Mouse (Mus musculus) left cerebral cortex, postnatal 14 days (tissue): ENCODE measurements at regions not wholly inside any gene's neighbourhood (a gene's known extent, or its start where the extent isn't known, plus 50 kb on each side); places are given as distances from the start of the nearest gene placed in this dataset.

ENCODE experiments used
- DNase-seq, 2 experiments: peaks; one replicate each; pipeline ENCODE4 v3.0.0; 2021 to 2022; ENCODE audit warnings: low spot score in 2 of 2, mixed read lengths in 1 of 2
- intact Hi-C: fragments of 180-260 bp; cut with DNase I; formaldehyde crosslinking; loops from one replicate; pipeline ENCODE4 v1.15.1; 2025

DNA sequence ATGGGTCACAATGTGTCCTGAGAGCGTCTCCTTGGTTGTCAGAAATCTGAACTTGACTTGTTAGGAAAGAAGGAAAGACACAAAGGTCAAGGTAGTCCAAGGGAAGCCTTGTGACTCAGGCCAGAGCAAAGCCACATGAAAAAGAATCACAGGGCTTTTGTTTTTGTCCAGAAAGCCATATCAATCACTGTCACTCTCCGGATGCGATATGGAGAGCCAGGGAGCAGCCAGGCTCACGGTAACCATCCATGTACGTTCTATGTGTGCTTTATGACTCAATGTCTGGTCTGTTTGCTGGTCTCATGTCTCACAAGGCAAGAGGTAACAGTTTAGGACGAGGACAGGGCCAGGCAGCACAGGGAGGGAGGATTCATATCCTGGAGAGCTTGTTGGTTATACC, 157.3 kb upstream of the Map3k1 start:
- DNase-seq, result no peak
- intact Hi-C loops, result no loop called here

DNA sequence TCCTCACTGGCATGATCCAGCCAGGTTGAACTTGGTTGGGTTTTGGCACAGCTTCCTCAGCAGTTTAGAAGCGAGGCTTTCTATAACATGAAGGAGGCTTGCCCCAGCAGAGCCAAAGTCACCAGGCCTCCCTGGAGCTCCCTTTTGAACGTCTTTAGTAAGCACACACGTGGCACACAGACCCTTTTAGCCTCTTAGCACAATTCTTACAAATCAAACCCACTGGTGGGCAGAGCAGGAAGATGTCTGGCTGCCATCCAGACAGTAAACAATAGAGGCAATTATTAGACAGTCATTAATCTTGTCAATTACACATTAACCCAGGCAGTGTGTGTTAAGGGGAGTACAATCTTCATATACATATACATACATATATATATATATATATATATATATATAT, 157.8 kb upstream of the Map3k1 start:
- DNase-seq, result no peak
- intact Hi-C loops, result no loop called here

DNA sequence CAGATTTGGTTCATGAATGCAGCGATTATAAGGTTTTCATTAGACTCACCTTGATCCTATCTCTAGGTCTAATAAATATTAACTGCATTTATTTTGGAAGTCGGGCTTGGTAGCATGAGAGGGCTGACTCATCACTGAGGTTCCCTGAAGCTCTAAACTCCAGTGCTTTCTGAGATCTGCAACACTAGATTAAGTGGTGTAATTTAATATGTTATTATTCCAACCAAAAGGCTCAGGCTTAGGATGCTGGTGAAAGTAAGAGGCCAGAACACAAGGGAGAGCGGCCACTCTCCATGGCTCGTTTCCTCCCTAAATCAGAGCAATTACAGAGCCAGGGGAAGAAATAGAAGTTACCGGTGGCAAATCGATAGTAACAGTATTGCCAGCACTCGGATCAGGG, 159.4 kb upstream of the Map3k1 start:
- intact Hi-C loops, result no loop called here

DNA sequence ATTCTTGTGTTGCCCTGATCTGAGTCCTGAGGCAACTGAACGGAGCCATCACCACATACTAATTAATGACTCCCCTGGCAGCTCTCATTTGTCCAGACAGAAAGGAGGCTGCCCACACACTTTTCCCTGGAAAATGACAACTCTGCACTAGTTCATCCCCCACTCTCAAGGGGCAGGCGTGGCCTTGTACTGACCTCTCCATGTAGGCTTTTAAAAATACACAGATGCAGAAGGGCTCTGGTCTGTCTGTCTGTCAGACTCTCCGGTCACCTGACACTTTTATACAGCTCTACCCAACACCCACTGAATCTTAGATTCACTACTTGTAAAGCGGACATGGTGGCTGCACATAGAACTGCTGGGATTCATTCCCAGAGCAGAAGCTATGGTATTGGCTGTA, 165.5 kb upstream of the Map3k1 start:
- intact Hi-C loops, result no loop called here
- no peak for DNase-seq

More for the DNA sequence above, 159.4 kb upstream of the Map3k1 start:
- DNase-seq, result no peak

DNA sequence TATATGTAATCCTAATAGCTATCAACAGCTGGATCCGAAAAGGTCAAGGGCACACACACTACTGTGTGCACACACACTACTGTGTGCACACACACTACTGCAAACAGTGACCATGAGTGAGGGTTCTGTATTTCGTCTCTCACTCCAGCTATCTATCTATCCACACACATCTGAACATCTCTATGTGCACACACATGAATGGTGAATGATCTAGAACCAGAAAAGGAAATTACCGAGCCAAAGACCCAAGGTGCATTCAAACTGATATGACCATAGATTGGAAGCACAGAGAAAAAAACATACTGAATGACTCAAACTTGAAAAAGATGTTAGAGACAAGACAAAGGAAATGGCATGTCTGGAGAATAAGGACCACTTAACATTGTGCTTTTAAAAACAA, 166.8 kb upstream of the Map3k1 start:
- intact Hi-C loops, result loop anchor here (5.0 kb wide), 1 partner anchor 662 kb away; no protein-coding TSS in a partner anchor
- no peak for DNase-seq

DNA sequence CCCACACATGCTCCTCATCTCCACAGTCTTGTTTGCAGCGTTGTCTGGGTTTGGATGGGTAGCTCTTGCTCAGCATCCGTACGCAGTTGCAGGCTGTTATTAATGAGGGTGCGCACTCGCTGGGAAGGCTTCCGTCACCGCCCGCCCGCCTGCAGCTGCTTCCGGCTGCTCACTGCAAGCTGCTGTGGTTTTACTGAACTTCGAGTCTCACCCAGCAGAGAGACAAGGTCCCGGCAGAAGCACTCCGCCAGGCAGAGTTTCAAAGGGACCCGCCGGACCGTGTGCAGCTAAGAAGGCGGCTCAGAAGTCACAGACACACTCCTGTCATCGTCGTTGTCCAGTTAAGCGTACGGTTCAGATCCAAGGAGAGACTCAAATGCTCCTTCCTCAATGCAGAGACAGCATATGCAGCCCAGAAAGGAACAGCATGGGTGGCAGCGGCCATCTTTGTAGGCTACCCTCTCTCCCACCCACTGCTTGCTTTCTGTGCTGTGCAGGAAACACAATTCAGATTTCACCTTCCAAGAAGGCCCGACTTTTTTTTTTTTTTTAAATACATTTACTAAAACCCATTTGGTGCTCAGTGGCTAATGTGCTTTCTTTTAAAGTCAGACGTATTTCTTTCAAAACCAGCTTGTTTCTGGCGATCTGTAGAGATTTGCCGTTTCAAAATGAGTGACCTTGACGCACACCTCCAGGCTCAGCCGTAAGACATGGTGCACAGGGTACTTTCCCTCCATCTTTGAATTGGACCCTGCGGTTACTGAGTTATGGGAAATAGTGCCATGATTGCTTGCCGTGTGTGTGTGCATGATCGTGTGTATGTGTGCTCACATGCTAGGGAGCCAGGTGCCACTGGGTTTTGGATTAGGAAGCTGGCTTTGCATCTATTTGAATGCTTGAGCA, 169.2 kb upstream of the Map3k1 start:
- intact Hi-C loops, result loop anchor here (5.0 kb wide), 1 partner anchor 659 kb away; no protein-coding TSS in a partner anchor

DNA sequence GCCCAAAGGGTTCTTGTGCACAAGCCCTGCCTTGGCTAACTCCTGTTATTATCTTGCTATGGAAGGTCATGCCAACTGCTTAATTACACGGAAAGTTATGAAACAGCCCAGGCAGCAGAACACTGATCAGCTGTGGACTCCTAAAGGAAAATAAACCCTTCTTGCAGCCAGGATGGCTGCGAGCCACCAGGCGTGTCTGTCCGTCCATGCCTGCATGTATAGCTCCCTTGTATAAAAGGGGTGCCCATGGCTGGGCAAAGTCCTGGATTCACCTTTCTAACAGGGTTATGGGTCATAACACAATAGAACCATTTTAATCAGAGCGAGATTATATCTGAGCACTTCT, 169.9 kb upstream of the Map3k1 start:
- no peak for DNase-seq
- intact Hi-C loops, result loop anchor here (5.0 kb wide), 1 partner anchor 659 kb away; no protein-coding TSS in a partner anchor

More for the DNA sequence above, 169.2 kb upstream of the Map3k1 start:
- DNase-seq, result no peak

DNA sequence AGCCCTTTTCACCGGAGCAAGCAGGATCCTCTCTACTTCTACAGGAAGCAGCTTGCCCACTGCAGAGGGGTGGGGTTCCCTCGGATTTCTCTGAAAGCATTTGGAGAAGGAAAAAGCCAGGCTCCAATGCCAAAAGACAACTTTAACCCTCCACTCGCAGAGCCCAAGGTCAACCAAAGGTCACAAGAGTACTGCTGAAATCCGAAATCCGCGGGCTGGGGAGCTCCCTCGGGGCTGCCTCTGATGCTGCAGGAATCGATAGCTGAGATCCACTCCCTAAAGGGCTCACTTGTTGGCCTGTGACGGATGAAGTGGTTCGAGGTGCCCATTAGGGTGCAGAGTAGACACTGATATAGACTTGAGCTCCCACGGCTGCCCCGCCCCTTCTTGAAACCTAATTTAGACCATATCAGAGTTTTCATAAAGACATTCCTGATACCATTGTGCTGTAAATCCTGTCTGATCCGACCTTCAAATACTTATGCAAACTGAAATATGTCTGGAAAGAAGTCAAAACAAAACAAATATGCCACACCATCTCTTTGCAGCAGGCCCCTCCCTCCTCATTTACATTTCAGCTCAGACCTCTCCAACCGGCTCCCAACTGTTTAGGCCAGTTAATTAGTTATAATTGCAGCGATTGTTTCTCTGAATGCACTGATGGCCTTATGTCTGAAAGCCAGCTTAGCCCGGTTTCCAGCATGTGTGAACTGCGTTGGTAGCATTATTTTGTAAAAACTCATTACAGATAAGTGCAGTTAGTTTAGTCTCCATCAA, 170.8 kb upstream of the Map3k1 start:
- DNase-seq, result no peak
- intact Hi-C loops, result loop anchor here (5.0 kb wide), 1 partner anchor 658 kb away; no protein-coding TSS in a partner anchor

DNA sequence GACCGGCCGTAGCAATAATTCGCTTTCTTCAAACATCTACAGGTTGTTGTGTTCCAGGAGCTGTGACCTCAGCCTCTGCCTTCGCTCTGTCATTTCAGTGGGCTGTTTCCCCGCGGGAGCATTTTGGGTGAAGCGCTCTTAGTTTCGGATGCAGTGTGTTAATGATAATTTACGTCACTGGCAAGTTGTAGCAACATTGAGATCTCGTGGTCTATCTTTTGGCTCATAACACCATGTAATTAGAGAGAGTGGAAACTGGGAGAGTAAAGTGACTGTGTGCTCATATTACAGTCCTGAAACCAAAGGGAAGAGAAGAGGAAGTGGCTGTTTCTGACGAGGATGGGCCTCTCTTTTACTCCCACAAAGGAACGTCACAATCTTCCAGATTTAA, 171.4 kb upstream of the Map3k1 start:
- intact Hi-C loops, result no loop called here
- no peak for DNase-seq

DNA sequence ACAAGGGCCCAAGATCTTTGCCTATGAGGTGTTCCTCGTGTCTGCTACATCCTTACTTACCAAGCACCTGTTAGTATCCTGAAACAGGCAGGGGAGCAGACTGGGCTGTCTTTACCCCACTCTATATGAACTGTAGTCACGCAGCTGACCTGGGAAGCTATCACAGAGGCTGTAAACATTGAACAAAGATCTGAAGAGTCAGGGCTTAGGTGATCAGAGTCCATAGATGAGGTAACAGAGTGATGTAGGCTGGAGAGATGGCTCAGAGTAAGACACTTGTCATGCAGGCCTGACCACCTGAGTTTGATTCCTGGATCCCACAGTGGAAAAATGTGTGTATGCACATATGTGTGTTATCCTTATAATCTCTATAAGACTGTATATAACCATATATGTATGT, 172.3 kb upstream of the Map3k1 start:
- intact Hi-C loops, result no loop called here
- no peak for DNase-seq

DNA sequence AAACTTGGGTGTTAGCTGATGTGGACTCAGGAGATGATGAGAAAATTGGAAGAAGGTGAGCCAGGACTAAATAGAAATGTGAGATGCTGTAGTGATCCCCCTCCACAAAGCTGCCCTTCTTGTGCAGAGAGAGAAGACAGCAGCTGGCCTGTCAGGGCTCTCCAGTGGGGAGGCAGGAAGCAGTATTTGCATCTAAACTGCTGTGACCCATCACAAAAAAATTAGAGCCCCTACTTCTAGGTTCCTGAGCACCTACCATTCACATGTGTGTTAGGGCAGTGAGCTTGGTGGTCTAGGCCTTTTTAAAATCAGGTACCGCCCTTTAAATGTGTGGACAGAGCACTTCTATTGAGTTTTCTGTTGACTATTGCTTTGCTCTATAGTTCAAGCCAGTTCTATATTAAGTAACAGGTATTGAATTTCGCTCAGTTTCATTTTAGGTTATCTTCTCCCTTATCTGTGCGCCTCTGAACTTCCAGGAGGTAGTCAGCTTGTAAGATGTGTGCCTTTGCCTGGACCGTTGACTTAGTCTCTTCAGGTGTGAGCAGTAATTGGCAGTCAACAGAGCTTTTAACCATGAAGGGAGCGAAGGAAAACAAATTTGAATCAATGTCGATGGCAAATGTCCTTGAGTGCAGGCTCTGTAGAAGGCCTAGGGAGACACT, 174.1 kb upstream of the Map3k1 start:
- DNase-seq, result no peak
- intact Hi-C loops, result no loop called here

DNA sequence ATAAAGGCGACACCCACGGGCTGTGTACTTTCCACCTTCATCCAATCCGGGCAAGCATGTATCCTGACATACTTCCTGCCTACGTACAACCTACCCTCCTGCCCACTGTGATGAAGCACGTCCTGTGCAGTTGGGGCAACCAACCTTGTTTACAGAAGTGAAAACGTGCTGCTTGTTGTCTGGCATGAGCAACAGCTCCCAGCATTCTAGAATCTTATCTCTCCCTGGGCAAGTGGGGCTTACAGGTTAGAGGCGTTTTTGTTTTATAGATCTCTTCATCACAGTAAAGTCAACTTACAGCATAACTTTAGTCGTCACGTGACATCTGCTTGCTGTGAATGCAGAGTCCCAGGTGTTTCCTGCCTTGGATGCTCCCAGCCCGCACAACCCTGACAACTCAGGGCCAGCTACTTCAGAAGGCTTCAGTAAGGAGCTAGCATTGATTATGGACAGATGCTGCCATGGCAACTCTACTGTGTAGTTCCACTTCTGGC, 175.3 kb upstream of the Map3k1 start:
- intact Hi-C loops, result no loop called here

DNA sequence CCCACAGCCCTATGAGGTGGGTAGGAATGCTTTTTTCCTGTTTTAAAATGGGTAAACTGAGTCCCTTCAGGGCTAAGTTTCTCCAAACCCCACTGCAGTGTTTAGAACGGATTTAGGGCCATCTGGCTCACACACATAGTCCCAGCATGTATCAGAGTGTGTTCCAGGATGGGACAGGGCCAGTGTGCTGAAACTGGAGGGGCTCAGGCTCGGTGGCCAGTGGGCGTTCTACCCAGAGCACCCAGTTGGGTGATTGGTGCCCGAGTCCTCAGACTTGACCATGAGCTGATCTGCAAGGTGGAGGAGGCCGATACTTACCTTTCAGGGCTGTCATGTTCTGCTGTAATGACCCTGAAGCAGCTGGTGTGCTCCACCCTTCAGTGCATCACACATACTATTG, 176.6 kb upstream of the Map3k1 start:
- DNase-seq, result no peak
- intact Hi-C loops, result no loop called here

More for the DNA sequence above, 175.3 kb upstream of the Map3k1 start:
- DNase-seq, result no peak

DNA sequence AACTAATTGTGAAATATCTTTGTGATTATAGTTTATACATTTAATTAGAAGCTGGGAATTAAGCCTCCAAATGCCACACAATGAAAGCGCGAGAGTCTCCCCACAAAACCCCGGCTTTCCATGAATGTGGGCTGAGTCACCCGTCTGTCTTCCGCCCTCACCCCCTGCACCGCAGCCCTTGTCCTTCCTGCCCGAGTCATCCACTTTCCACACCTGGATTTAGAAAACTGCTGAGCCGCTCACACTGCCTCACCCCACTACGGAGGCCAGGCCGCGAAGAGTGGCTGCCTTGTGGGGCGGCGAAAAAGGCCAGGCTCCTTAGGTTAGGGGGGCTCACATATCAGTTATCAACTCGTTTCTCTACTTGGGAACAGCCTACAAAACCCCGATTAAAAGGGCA, 177.9 kb upstream of the Map3k1 start:
- no peak for DNase-seq
- intact Hi-C loops, result no loop called here

DNA sequence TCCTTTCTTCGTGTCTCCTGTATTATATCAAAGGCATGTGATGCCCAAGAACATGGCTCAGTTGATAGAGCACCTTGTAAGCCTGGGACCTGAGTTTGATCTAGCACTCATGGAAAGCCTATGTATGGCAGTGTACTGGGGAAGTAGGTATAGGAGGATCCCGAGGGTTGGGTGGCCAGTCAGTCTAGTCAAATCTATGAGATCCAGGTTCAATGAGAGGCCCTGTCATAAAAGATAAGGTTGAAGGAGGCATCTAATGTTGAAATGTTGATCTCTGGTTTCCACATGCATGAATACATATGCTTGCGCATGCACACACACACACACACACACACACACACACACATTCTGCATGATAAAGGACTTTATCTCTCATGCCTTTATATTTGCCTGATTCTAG, 178.6 kb upstream of the Map3k1 start:
- no peak for DNase-seq
- intact Hi-C loops, result no loop called here

DNA sequence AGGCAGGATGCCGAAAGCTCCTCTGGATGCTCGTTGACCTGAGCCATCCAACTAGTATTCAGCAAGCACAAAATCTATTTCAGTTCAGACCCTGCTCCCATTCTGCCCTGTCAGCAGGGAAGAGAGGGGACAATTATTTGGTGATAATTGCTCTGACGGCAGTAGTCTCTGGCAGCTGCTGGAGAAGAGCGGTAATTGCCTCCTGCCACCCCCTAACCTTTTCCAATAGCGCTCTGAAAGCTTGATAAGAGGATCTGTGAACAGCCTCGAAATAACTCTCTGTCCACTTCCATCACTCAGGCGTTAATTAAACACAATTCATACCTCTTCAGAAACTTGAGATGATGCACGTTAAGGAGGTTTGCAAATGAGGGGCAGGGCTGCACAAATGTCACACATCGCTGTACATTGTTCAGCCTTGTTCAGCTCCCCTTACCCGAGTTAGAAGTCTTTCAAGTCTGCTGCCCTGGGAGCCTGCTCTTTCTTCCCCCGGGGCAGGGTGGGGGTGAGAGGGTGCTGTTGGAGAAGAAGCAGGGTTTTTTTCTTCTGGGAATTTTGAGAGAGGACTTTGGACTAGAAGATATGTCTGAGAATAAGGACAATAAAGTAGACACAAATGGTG, 182.2 kb upstream of the Map3k1 start:
- DNase-seq, result no peak
- intact Hi-C loops, result no loop called here

DNA sequence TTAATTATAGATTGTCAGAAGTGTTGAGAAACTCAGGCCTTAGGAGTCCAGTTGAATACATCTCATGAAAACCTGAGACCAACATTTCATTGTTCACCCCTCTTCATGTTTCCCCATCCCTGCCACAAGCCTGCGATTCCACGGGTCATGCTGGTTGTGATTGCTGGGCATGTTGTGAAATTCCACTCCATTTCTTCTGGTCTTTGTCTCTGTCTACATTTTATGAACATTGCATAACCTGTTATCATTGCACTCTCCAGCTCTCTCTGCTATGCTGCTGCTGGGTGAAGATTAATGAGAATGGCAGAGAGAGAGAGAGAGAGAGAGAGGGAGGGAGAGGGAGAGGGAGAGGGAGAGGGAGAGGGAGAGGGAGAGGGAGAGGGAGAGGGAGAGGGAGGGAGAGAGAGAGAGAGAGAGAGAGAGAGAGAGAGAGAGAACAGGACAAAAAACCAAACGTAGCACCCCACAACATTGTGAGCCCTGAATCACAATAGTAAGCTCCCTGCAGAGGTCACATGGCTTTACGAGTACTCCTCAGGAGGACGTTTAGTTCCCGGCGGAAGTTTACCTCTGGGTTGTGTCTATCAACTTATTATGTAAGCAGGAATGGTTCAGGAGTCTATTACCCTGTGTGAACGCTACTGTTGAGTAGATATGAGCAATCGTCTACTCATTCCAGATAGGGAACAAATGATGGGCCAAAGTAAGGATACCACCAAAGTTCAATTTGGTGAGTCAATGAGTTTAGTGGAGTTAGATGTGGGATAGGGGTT, 183.5 kb upstream of the Map3k1 start:
- DNase-seq, result no peak
- intact Hi-C loops, result no loop called here

DNA sequence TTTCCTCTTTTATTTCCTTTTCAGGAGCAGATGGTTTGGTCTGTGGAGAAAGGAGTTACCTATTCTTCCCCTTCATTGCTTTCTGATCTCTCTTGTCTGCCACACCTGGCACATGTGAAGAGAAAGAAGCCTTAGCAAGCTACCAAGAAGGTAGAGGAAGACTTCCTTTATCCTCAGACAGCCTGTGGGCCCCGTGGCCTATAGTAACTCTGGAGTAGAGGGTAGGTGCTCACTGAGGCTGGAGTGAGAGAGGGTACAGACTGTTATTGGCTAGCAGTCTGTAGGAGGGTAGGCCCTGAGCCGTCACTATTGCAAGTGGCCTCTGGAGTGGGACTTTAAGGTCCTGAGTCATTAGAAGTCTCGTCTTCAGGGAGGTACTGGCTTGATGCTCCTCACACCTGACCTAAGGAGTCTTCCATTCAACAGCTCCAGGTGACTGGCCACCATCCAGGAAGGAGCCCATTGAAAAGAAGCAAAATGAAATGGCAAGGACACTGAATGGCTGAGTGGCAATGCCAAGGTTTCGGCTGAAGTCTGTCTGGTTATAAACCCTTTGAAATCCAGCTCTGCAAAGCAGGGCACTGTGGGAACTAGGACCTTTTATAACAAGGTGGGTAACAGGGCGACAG, 186.2 kb upstream of the Map3k1 start:
- DNase-seq, result no peak
- intact Hi-C loops, result no loop called here
